Mouse (Mus musculus): ENCODE results near the gene Dnajc13.

DNA sequence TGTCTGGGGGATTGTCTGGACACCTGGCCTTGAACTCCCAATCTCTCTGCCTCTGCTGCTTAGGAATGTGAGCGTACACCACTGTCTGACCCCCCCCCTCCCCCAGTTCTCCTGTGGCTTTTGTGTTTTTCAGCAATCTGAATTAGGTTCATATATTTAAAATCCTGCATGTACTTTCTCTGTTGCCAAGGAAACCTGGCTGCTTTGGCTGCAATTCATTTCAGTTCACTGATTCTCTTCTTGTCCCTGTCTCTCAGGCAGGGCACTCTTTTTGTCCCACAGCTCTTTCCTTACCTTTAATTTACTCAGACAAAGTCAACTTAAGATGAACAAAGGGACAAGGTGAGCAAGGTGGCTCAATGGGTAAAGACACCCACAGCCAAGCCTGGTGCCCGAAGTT lies 134.6 kb downstream of the Dnajc13 start:
- TF ChIP-seq CTCF (IDR thresholded peaks at IDR 0.05) (no peak), EP300 (IDR thresholded peaks at IDR 0.05) (no peak)

All from lung, postnatal 0 days (tissue).